Mouse (Mus musculus) liver, adult 2 months (tissue): ENCODE measurements around the gene Tmigd3.

Experiments
- CTCF ChIP-seq: fragments of 200-500 bp; IDR thresholded peaks from 2 replicates; pipeline ENCODE4 v1.5.1; 2011; ENCODE audit warnings: low read depth, low read length, control low read depth
- POLR2A ChIP-seq: fragments of 200-500 bp; IDR thresholded peaks from 2 replicates; pipeline ENCODE4 v1.6.1; 2011; ENCODE audit warnings: low read length, control low read depth; ENCODE audit not compliant: insufficient read depth; ENCODE audit errors: extremely low read depth

- 0 out of 2 replicates have a peak, but pooled peaks have one; percentile 8 for TF ChIP-seq CTCF
- TF ChIP-seq POLR2A = no peak
Observed at GRCm38 (mm10) chr3:105960700-105961099, 90.0 kb downstream of the Tmigd3 start.
